Mouse (Mus musculus) cerebellum, adult 18-20 months (tissue): ENCODE measurements around the gene Gm20388.

ENCODE experiments used
- DNase-seq, 2 experiments: peaks; one replicate each; pipeline ENCODE4 v3.0.0; 2021

The Gm20388 gene

GRCm38 (mm10) chr8:121001951-121002350 is 1091.3 kb downstream of the Gm20388 start:
- DNase-seq: no peak

DNA sequence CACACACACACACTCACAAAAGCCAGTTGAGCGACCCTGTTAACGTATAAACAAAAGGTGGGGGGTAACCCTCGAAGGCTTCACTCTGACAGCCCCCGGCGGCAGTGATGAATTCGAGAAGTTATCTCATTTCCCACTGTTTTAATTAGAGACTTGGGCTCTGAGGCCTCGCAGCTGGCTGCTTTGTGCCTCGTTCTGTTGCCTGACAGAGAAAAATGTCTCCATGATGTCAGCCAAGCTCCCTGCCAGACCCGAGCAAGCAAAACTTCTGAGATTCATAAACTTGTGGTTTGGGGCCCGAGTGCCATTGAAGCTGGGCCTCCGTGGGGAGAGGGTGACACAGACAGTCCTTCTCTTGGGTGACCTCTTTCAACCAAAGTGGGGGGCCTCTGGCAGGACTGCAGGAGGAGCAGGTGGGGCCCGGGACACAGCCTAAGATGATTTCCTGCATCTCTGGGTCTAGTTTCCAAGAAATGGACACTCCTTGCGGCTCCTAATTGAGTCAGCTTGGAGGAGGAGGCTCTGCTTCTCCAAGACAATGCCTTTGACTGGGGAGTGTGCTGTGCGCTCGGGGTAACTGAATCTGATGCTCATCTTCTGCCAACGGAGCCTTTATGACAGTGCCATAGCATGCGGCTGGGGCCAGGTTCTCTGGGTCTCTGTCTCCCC is 1092.4 kb downstream of the Gm20388 start:
- DNase-seq: no peak

DNA sequence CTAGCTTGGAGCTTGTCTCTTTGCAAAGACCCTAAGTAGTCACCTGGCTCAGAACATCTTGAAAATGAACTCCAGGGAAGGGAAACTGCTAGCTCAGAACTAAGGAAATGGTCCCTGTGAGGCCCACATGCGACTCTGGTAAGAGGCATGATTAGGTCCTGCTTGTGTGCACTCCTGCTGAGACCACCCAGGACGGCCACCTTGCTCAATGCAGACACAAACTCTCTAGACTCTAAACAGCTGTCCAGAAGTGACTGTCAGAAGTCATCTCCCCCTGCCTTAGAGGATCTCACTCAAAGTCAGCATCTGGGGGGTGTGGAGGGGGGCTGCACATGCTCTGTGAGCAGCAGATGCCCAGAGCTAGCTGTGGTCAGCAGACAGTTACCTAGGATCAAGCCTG is 1093.0 kb downstream of the Gm20388 start:
- DNase-seq: no peak

GRCm38 (mm10) chr8:121013318-121013717 is 1102.7 kb downstream of the Gm20388 start:
- no peak for DNase-seq

GRCm38 (mm10) chr8:121016621-121017020 is 1106.0 kb downstream of the Gm20388 start:
- no peak for DNase-seq

GRCm38 (mm10) chr8:121018236-121018635 is 1107.6 kb downstream of the Gm20388 start:
- DNase-seq: no peak

GRCm38 (mm10) chr8:121021488-121021887 is 1110.8 kb downstream of the Gm20388 start:
- no peak for DNase-seq

- no peak for DNase-seq
These were observed 1112.4 kb downstream of the Gm20388 start for GRCm38 (mm10) chr8:121023003-121023402.

DNA sequence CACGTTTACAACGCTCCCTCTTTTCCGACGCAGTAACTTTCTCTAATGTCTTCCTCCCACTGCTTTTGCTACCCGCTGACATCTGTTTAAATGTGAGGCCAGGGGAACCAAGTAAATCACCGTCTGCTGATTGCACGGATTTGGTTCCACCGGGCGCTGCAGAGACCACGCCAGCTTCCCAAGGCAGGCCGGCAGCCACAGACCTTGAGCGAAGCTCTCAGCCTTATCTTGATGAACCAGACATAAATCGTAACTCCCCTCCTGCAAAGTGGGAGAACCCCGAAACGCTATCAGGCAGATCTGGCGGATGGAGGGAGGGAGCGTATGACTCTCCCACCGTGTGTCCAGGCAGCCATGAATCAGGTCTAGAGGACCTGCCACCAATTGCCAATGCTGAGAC is 1113.1 kb downstream of the Gm20388 start:
- no peak for DNase-seq

GRCm38 (mm10) chr8:121025486-121025885 is 1114.8 kb downstream of the Gm20388 start:
- DNase-seq: no peak

DNA sequence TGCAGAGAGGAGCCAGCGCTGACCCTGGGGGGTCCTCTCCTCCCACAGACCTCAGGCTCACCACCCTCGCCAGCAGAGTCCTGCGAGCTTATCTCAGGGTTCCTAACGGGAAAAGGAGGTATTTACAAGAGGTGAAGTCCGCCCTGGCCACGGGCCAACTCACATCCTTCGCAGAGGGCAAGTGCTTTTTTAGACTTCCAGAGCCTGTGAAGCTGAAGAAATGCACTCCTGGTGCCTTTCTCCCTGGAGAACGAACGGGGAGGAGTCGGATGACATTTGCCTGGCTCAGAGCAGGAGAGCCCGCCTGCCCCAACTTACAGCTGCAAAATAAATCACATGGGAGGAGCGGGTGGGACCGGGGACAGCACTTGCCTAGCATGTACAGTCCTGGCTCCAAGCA is 1117.1 kb downstream of the Gm20388 start:
- no peak for DNase-seq

GRCm38 (mm10) chr8:121029076-121029475 is 1118.4 kb downstream of the Gm20388 start:
- no peak for DNase-seq

DNA sequence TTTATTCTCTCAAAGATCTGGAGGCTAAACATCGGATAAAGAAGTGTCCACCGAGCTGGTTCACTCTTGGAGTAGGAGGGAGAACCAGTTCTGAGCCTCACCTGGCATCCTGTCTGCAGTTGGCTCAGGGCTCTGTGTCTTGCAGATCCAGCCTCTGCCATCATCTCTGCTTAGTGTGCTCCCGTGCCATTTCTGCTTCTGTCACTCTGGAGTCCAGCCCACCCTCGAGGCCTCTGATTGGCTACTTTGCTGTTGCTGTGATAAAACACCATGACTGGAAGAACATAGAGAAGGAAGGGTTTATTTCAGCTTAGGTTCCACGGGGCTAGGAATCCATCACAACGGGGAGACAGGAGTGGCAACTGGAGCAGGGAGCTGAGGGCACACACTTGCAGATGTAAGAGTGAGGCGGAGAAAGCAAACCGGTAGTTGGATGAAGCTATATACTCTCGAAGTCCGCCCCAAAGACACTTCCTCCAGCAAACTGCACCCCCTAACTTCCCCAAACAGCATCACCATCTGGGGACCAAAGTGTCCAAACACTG is 1119.9 kb downstream of the Gm20388 start:
- no peak for DNase-seq

GRCm38 (mm10) chr8:121033299-121034013 is 1122.8 kb downstream of the Gm20388 start:
- no peak for DNase-seq

- DNase-seq: no peak
These were observed 1125.0 kb downstream of the Gm20388 start for GRCm38 (mm10) chr8:121035611-121036010.

- no peak for DNase-seq
These were observed 1133.2 kb downstream of the Gm20388 start for GRCm38 (mm10) chr8:121043719-121044440.

- no peak for DNase-seq
These were observed 1136.8 kb downstream of the Gm20388 start for GRCm38 (mm10) chr8:121047441-121047840.

- no peak for DNase-seq
These were observed 1147.4 kb downstream of the Gm20388 start for GRCm38 (mm10) chr8:121058081-121058480.

GRCm38 (mm10) chr8:121059098-121059497 is 1148.5 kb downstream of the Gm20388 start:
- DNase-seq: no peak

GRCm38 (mm10) chr8:121062521-121062920 is 1151.9 kb downstream of the Gm20388 start:
- no peak for DNase-seq

DNA sequence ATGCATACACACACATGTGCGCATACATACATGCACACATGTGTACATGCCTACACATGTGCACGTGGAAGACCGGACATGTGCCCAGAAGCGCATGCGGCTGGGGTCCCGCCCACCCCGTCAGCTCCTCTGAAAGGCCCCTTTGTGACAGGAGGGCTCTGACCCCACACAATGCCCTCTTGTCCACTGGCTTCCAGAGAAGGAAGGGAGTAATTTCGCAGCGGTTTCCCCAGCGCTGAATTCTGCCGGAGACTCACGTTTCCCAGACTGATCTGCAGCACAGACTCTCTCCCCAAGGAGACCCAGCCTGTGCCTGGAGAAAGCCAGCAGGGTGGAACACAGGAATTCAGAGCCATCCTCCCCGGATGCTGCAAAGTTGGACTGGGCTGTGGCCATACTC is 1153.0 kb downstream of the Gm20388 start:
- no peak for DNase-seq

DNA sequence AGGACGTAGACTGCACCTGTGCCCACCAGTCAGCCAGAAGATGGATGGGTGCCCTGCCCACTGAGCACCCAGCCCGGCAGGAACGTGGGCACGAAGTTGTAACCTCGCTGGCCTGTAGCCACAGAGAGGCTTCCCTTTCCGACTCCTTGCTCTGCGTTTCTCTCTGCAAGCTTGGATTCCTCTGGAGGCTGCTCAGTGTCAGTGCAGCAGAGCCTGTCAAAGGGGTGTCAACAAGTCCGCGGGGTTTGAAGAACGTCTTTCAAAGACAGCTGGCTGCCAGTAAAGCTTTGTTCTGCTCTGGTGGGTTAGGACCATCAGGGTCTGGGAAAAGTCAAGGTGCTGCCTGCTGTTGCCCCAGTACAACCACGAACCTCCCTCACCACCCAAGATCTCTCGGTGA is 1160.8 kb downstream of the Gm20388 start:
- DNase-seq: no peak

DNA sequence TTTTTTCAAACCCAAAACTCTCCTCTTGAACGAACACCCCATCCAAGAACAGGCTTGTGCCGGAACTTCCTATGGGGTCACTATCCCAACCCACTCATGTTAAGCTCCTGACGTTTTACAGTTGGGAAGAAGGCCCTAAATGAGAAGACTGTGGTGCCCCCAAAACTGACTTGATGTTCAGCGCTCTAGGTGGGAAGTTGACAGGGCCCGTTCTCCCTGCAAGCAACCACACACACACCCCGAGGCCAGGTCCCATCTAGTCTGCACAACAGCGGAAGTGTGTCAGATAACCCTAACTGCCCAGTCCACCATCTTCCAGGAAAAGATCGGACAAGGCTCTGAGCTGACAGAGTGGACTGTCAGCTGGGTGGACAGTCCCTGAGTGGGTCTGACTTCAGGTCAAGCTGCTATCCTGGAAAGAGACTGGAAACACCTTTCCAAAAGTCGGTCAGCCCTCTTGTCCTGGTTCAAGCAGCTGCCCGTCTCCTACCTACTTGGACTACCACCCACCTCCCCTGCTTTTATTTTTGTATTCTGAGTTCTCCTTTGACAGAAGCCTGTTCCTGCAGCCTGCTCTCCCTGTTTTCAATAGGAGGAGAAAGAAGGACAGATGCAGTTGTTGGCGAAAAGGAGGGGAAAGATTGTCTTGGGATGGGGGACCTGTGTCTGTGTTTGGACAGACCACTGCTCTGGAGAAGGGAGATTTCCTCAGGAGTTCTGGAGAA is 1161.9 kb downstream of the Gm20388 start:
- no peak for DNase-seq
